Mouse (Mus musculus): ENCODE results near the gene Prrt4. TPM values are rescaled to one million over a fixed set of nuclear protein-coding genes. Genes with fewer than 3 reads are reported as not detected.
"Not testable (repeated sequence)": the region's sequence is repeated elsewhere in the genome, so short reads cannot be mapped to it uniquely, and the experiment has no call there.

Gene Prrt4
- polyA plus RNA-seq, 1 experiment from 2014 or later, result 6.2 TPM

DNA sequence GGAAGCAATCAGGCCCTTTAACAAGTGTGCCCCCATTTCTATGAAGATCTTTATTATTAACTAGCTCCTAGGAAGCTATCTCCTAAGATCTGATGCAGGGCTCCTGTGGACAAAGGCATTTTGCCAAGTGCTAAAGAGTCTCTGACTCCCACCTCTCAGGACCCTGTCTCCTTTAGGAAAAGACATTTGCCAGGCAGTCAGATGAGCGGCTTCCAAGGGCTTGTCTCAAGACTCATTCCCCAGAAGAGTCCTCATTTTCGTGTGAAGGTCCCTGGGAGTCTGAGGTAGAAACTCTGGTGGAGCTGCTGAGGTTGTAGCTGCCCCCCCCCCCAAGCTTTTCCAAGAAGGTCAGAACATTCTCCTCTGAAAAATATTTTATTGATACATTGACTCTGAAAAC, 10.5 kb downstream of the Prrt4 start:
- H3K9me3 ChIP-seq (ENCODE audit: control insufficient read depth, low read length), result no peaks in the 10 kb centered on the region
- no peak overlapping the region for H3K4me3 ChIP-seq (replicated peaks; ENCODE audit: low read depth, low read length)
- no peak overlapping the region for H3K4me2 ChIP-seq (ENCODE audit: low read length)
- 54% methylated on average over 2 of the region's 2 CpGs for WGBS
- ATAC-seq (ENCODE audit: low FRiP score, low TSS enrichment), result no peak
- H3K4me1 ChIP-seq (ENCODE audit: control insufficient read depth, insufficient read depth, low read length), result peaks cover 12% of the 10 kb centered on the region
- H3K27ac ChIP-seq (replicated peaks; ENCODE audit: low read depth, low read length), result no peak overlapping the region
- H3K9ac ChIP-seq (replicated peaks; ENCODE audit: low read length), result no peak overlapping the region
- DNase-seq, result no peak
- H3K27me3 ChIP-seq (ENCODE audit: control insufficient read depth, insufficient read depth, low read length), result peaks cover 42% of the 10 kb centered on the region
- H3K36me3 ChIP-seq (ENCODE audit: control insufficient read depth, insufficient read depth, low read length), result no peaks in the 10 kb centered on the region

DNA sequence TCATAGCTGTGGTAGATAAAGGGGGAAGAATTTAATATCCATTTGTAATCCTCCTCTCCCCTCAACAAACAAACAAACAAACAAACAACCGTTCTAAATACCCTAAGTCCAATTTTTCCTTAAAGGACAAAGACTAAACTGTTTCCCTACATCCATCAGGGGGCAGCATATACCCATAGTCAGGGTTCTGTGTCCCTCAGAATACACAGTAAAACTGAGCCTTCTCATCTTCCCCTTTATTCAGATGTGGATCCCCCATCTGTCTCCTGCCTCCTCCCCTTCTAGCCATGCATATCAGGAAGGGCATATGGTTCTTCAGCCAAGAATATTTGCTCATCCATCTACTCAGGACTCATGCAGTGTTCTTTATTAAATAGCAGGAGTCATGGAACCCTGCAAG, 13.2 kb downstream of the Prrt4 start:
- Histone ChIP-seq H3K9ac (replicated peaks; ENCODE audit: low read length) (no peak overlapping the region), H3K9me3 (ENCODE audit: control insufficient read depth, low read length) (no peaks in the 10 kb centered on the region), H3K27me3 (ENCODE audit: control insufficient read depth, insufficient read depth, low read length) (peaks cover 30% of the 10 kb centered on the region), H3K4me2 (ENCODE audit: low read length) (no peak overlapping the region), H3K36me3 (ENCODE audit: control insufficient read depth, insufficient read depth, low read length) (no peaks in the 10 kb centered on the region), H3K27ac (replicated peaks; ENCODE audit: low read depth, low read length) (no peak overlapping the region), H3K4me3 (replicated peaks; ENCODE audit: low read depth, low read length) (no peak overlapping the region), H3K4me1 (ENCODE audit: control insufficient read depth, insufficient read depth, low read length) (peaks cover 17% of the 10 kb centered on the region)
- ATAC-seq (ENCODE audit: low FRiP score, low TSS enrichment), result no peak
- WGBS, result 28% methylated on average over 1 of the region's 1 CpGs
- DNase-seq, result peak; percentile 90

DNA sequence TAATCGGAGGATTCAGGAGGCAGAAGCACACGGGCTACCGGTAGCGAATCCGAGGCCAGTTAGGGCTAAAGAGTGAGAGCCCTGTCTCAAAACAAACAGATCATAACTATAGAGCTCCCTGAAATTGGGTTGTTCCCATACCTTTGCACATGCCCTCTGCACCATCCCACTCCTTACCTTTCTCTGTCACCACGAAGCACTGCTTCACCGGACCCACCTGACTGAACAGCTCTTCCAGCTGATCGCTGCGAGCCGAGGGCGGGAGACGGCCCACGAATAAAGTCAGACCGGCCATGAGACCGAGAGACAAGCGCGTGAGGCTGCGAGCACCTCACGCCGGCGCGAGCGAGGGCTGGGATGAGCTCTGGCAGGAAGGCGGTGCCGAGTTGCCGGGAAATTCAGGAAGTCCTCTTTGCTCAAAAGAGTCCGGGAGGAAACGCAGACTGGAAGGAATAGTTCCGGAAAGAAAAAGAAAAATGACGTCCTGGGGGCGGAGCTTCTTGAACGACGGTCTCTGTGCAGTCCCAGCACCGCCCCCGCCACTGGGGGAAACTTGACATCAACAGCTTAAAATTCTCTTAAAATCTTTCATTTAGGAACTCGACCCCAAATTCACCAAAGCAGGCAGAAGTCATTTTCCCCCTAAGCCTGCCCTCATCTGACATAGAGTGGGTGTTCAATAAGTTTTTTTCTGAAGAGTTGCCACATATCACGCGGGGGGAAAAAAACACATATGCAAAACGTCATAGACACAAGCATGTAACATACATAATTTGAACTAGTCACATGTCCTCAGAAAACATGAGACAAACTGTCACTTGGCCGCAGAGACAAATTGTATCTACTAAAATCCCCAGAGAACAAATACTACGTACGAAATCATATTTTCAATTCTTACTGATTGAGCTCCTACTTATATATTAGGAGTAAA, 14.8 kb downstream of the Prrt4 start, which contains the start of gene Rbm28:
Gene Rbm28 (minus strand): TSS at position 693 of the 931 bp plus-strand sequence.
- 9% methylated on average over 42 of the region's 42 CpGs for WGBS

DNA sequence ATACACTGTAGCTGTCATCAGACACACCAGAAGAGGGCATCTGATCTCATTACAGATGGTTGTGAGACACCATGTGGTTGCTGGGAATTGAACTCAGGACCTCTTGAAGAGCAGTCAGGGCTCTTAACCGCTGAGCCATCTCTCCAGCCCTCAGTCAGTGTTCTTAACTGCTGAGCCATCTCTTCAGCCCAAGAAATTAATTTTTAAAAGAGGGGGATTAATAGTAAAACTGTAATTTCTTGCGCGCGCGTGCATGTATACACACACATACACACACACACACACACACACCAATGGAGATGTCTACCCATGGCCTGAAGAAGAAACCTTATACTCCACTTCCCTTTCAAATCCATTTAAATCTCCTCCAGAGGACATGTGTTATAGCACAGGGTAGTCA, 18.1 kb downstream of the Prrt4 start:
- not testable (repeated sequence) for H3K9me3 ChIP-seq (ENCODE audit: control insufficient read depth, low read length); H3K27ac ChIP-seq (replicated peaks; ENCODE audit: low read depth, low read length); ATAC-seq (ENCODE audit: low FRiP score, low TSS enrichment); DNase-seq; H3K4me1 ChIP-seq (ENCODE audit: control insufficient read depth, insufficient read depth, low read length); H3K4me2 ChIP-seq (ENCODE audit: low read length); H3K4me3 ChIP-seq (replicated peaks; ENCODE audit: low read depth, low read length); H3K27me3 ChIP-seq (ENCODE audit: control insufficient read depth, insufficient read depth, low read length); H3K9ac ChIP-seq (replicated peaks; ENCODE audit: low read length)
- peaks cover 39% of the 10 kb centered on the region for H3K36me3 ChIP-seq (ENCODE audit: control insufficient read depth, insufficient read depth, low read length)
- WGBS, result 98% methylated on average over 5 of the region's 5 CpGs

More for the DNA sequence above, 14.8 kb downstream of the Prrt4 start, which contains the start of gene Rbm28:
- ATAC-seq (ENCODE audit: low FRiP score, low TSS enrichment) (peak; percentile 77), DNase-seq (peak; percentile 94)
- Histone ChIP-seq H3K4me3 (replicated peaks; ENCODE audit: low read depth, low read length) (peak within 1 kb of the TSS; percentile 63), H3K27ac (replicated peaks; ENCODE audit: low read depth, low read length) (peak within 1 kb of the TSS; percentile 43), H3K36me3 (ENCODE audit: control insufficient read depth, insufficient read depth, low read length) (peaks cover 6% of the 10 kb centered on the region), H3K4me1 (ENCODE audit: control insufficient read depth, insufficient read depth, low read length) (peaks cover 8% of the 10 kb centered on the region), H3K27me3 (ENCODE audit: control insufficient read depth, insufficient read depth, low read length) (peaks cover 14% of the 10 kb centered on the region), H3K9me3 (ENCODE audit: control insufficient read depth, low read length) (no peaks in the 10 kb centered on the region), H3K4me2 (ENCODE audit: low read length) (peak within 1 kb of the TSS; percentile 63), H3K9ac (replicated peaks; ENCODE audit: low read length) (peak within 1 kb of the TSS; percentile 75)

DNA sequence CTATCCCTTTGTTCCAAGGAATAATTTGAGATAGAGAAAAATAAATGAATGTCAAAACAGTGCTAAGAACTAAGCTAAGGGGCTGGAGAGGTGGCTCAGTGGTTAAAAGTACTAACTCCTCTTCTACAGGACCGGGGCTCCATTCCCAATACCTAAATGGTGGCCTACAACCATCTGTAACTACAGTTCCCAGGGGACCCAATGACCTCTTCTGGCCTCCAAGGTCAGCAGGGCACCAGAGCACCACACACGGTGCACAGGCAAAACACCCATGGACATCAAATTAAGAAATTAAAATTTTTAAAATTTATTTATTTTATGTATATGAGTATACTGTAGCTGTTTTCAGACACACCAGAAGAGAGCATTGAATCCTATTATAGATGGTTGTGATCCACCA, 18.6 kb downstream of the Prrt4 start:
- Histone ChIP-seq H3K4me3 (replicated peaks; ENCODE audit: low read depth, low read length) (no peak overlapping the region), H3K27ac (replicated peaks; ENCODE audit: low read depth, low read length) (no peak overlapping the region), H3K4me1 (ENCODE audit: control insufficient read depth, insufficient read depth, low read length) (peaks cover 8% of the 10 kb centered on the region), H3K36me3 (ENCODE audit: control insufficient read depth, insufficient read depth, low read length) (peaks cover 44% of the 10 kb centered on the region), H3K9ac (replicated peaks; ENCODE audit: low read length) (no peak overlapping the region), H3K9me3 (ENCODE audit: control insufficient read depth, low read length) (no peaks in the 10 kb centered on the region), H3K27me3 (ENCODE audit: control insufficient read depth, insufficient read depth, low read length) (no peaks in the 10 kb centered on the region), H3K4me2 (ENCODE audit: low read length) (no peak overlapping the region)
- ATAC-seq (ENCODE audit: low FRiP score, low TSS enrichment) (no peak), DNase-seq (no peak)
- WGBS, result 95% methylated on average over 2 of the region's 2 CpGs

DNA sequence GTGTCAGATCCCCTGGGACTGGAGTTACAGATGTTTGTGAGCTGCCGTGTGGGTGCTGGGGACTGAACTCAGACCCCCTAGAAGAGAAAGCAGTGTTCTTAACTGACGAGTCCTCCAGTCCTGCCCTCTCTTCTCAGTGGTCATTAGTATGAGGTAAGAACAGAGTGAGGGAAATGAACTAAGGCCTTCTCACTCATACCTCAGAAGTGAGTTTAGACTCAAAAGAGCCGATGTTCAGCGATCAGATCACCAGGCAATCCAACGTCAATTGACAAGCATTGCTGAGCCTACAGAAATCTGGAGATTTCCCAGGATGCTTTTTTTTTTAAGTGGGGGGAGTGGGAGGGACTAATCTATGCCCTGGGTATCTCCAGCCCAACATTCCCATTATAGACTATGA, 23.1 kb downstream of the Prrt4 start:
- WGBS, result 96% methylated on average over 5 of the region's 5 CpGs
- H3K4me2 ChIP-seq (ENCODE audit: low read length), result no peak overlapping the region
- ATAC-seq (ENCODE audit: low FRiP score, low TSS enrichment), result no peak
- no peak for DNase-seq
- H3K9ac ChIP-seq (replicated peaks; ENCODE audit: low read length), result no peak overlapping the region
- no peaks in the 10 kb centered on the region for H3K4me1 ChIP-seq (ENCODE audit: control insufficient read depth, insufficient read depth, low read length)
- H3K36me3 ChIP-seq (ENCODE audit: control insufficient read depth, insufficient read depth, low read length), result peaks cover 82% of the 10 kb centered on the region
- no peak overlapping the region for H3K4me3 ChIP-seq (replicated peaks; ENCODE audit: low read depth, low read length)
- no peaks in the 10 kb centered on the region for H3K9me3 ChIP-seq (ENCODE audit: control insufficient read depth, low read length)
- H3K27me3 ChIP-seq (ENCODE audit: control insufficient read depth, insufficient read depth, low read length), result no peaks in the 10 kb centered on the region
- H3K27ac ChIP-seq (replicated peaks; ENCODE audit: low read depth, low read length), result no peak overlapping the region

DNA sequence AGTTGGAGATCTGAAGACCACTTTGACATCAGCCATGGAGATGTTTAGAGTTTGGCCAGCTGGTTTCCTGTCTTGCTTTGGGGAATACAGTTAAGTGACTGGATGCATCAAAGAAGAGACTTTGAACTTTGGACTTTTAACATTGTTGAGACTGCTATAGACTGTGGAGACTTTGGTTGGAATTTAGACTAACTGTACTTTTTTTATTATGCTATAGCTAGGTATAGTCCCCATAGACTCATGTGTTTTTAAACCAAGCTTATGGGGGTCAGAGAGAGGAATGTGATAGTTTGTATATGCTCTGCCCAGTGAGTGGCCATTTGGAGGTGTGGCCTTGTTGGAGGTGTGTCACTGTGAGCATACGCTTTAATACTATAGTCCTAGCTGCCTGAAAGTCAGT, 29.4 kb downstream of the Prrt4 start:
- Histone ChIP-seq H3K4me3 (replicated peaks; ENCODE audit: low read depth, low read length) (no peak overlapping the region), H3K9ac (replicated peaks; ENCODE audit: low read length) (no peak overlapping the region), H3K27me3 (ENCODE audit: control insufficient read depth, insufficient read depth, low read length) (no peaks in the 10 kb centered on the region), H3K9me3 (ENCODE audit: control insufficient read depth, low read length) (no peaks in the 10 kb centered on the region), H3K4me1 (ENCODE audit: control insufficient read depth, insufficient read depth, low read length) (no peaks in the 10 kb centered on the region), H3K4me2 (ENCODE audit: low read length) (no peak overlapping the region), H3K27ac (replicated peaks; ENCODE audit: low read depth, low read length) (no peak overlapping the region), H3K36me3 (ENCODE audit: control insufficient read depth, insufficient read depth, low read length) (peaks cover 51% of the 10 kb centered on the region)
- no peak for DNase-seq
- WGBS, result 93% methylated on average over 1 of the region's 1 CpGs
- ATAC-seq (ENCODE audit: low FRiP score, low TSS enrichment), result no peak

DNA sequence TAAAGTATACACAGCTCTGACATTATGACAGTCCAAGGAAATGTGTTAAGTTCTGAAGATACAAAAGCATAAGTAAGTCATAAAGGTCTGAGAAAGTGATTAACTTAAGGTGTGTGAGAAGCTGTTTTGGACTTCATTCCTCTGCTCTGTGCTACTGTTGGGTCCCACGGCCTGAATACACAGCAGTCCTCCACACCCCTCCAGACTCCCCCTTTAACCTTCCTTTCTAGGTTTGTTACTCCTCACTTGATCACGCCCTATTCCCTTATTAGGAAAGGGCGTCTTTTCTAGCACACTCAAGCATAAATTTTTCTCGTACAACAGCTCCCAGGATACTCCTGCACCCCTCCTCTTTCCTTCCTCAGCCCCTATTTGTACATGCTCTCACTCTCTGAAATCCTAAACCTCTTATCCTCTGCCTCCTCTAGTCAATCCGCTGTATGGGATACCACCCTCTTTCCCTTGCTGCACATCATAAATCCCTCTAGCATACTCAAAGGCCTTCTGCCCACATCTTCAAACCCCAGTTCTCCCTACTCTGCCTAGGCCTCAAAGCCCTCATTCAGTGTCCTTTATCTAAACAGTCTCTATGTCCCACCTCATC, 31.9 kb downstream of the Prrt4 start:
- WGBS, result 83% methylated on average over 5 of the region's 5 CpGs
- Histone ChIP-seq H3K9me3 (ENCODE audit: control insufficient read depth, low read length) (no peaks in the 10 kb centered on the region), H3K36me3 (ENCODE audit: control insufficient read depth, insufficient read depth, low read length) (peaks cover 30% of the 10 kb centered on the region), H3K27ac (replicated peaks; ENCODE audit: low read depth, low read length) (no peak overlapping the region), H3K27me3 (ENCODE audit: control insufficient read depth, insufficient read depth, low read length) (no peaks in the 10 kb centered on the region), H3K9ac (replicated peaks; ENCODE audit: low read length) (no peak overlapping the region), H3K4me1 (ENCODE audit: control insufficient read depth, insufficient read depth, low read length) (no peaks in the 10 kb centered on the region), H3K4me2 (ENCODE audit: low read length) (no peak overlapping the region), H3K4me3 (replicated peaks; ENCODE audit: low read depth, low read length) (no peak overlapping the region)
- DNase-seq (no peak), ATAC-seq (ENCODE audit: low FRiP score, low TSS enrichment) (no peak)

Measured in midbrain, embryonic 14.5 days (tissue).